Mouse (Mus musculus) spleen, adult 12 weeks (tissue): ENCODE data around the gene Ctss.
A peak's percentile ranks its signal among the peaks of the same experiment; 100 is the strongest.
"Not testable (repeated sequence)": the region's sequence is repeated elsewhere in the genome, so short reads cannot be mapped to it uniquely, and the experiment has no call there.

ENCODE experiments used
- DNase-seq: peaks from one replicate; pipeline ENCODE4 v3.0.0; 2022; ENCODE audit warnings: low spot score

Ctss gene

GRCm38 (mm10) chr3:95534927-95535326 is 8.3 kb downstream of the Ctss start:
- DNase-seq = no peak

- DNase-seq = no peak
Observed at GRCm38 (mm10) chr3:95538936-95539335, 12.3 kb downstream of the Ctss start.

- no peak for DNase-seq
Observed at GRCm38 (mm10) chr3:95539837-95540236, 13.3 kb downstream of the Ctss start.

GRCm38 (mm10) chr3:95541186-95541585 is 14.6 kb downstream of the Ctss start:
- DNase-seq = not testable (repeated sequence)

GRCm38 (mm10) chr3:95542171-95542570 is 15.6 kb downstream of the Ctss start:
- no peak for DNase-seq

DNA sequence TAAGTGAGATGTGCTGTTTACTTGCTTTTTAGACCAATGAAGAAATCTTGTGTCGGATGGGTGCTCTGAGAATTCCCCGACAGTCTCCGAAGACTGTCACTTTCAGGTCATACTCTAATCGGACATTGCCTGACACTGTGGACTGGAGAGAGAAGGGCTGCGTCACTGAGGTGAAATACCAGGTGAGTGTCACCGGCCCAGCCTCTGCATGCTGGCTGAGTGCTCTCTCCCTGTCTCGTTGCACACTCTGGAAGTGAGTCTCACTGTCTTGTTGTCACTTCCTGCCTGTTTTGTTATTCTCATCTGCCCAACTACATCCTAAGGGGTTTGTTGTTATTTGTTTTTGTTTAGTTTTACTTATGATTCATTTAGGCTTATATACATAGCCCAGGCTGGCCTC is 16.4 kb downstream of the Ctss start:
- no peak for DNase-seq

DNA sequence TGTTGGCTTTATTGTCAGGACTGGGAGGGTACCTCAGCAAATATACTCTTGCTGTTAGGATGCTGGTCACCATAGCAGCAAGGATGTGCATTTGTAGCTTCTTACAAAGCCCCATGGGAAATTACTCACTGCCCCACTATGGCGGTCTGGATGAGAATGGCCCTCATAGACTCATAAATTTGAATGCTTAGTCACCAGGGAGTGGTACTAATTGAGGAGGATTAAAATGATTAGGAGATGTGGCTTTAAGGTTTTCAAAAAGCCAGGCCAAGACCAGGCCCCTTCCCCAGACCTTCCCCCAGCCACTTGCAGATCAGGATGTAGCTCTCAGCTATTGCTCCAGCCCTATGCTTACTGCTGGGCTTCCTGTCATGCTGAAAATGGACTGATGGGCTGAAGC is 23.6 kb downstream of the Ctss start:
- no peak for DNase-seq

GRCm38 (mm10) chr3:95553986-95554385 is 27.4 kb downstream of the Ctss start:
- no peak for DNase-seq

- no peak for DNase-seq
Observed at GRCm38 (mm10) chr3:95559437-95559836, 32.9 kb downstream of the Ctss start, which contains the start of gene Hormad1. TSS of gene Hormad1 (plus strand) at chr3:95559677.

- DNase-seq = no peak
Observed at GRCm38 (mm10) chr3:95560738-95561137, 34.2 kb downstream of the Ctss start.

GRCm38 (mm10) chr3:95561826-95562225 is 35.2 kb downstream of the Ctss start:
- no peak for DNase-seq

- DNase-seq = no peak
Observed at GRCm38 (mm10) chr3:95569585-95569984, 43.0 kb downstream of the Ctss start.

DNA sequence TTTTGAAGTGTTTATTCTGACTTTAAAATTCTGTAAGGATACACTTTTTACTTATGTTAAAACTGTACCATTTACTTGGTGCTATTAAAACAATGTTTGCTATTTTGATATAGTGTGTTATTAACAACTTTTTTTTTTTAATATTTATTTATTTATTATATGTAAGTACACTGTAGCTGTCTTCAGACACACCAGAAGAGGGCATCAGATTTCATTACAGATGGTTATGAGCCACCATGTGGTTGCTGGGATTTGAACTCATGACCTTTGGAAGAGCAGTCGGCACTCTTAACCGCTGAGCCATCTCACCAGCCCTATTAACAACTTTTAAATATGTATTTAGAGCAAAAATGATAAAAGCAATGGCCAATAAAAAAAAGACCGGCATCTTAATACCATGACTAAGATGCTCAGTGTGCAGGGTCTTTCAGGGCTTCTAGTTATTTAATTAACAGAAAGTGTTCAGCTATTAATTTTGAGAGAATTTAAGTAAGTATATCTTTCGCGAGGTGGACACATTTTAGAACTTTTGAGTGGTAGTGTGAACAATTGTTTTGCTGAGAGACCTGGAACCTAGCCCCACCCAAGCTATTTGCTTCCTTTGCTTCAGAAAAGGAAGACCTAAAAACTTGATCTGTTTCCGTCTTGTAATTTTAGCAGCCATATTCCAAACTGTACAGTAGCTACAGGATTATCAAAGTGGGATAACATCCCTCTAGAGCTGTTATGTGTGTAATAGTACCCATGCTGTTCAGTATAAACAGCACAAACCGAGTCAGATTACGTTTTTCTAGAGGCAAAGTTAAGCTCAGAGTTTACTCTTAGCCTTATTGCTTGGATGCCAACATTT is 61.4 kb downstream of the Ctss start:
- no peak for DNase-seq

DNA sequence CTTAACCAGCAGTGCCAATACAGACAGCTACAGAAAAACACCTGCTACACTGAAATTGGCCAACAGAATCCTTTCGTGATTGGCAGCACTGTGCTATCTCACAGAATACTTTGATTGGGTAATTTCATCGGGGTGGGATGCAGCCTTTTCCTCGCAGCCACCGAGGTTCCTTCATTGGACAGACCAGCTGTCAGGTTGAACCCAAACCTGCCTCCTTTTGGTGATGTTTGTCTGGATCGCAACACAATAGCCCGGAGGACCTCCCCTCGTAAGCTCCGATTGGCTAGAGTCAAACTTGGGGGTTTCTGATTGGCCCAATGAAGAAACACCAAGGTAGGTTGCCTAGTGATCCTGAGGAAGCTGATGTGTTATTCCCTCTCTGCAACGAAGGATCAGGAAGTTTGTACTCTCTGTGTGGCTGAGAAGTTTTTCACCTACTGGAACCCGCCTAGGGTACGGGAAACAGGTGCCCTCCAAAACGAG is 62.1 kb downstream of the Ctss start, which contains the start of gene Golph3l:
Gene Golph3l (plus strand): TSS at position 331 of the 483 bp plus-strand sequence.
- peak; percentile 83 for DNase-seq

- DNase-seq = no peak
Observed at GRCm38 (mm10) chr3:95598734-95599133, 72.1 kb downstream of the Ctss start.

GRCm38 (mm10) chr3:95601287-95601686 is 74.7 kb downstream of the Ctss start:
- no peak for DNase-seq
